Mouse (Mus musculus): ENCODE measurements around the gene Il23a. TPM values are rescaled to one million over a fixed set of nuclear protein-coding genes. Genes with fewer than 3 reads are reported as not detected.
"Not testable (repeated sequence)": the region's sequence is repeated elsewhere in the genome, so short reads cannot be mapped to it uniquely, and the experiment has no call there.

Gene Il23a
- polyA plus RNA-seq, 1 experiment from 2014 or later: 0.26 TPM

DNA sequence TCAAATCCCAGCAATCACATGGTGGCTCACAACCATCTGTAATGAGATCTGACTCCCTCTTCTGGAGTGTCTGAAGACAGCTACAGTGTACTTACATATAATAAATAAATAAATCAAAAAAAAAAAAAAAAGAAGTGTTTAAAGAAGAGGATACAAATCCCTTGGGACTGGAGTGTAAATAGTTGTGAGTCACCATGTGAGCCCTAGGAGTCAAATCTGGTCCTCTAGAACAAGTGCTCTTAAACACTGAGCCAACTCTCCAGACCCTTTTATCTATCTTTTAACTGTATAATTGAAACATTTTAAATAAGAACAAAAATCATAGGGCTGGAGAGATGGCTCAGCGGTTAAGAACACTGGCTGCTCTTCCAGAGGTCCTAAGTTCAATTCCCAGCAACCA, 23.2 kb downstream of the Il23a start:
- WGBS: 96% methylated on average over 1 of the region's 1 CpGs
- not testable (repeated sequence) for ATAC-seq (ENCODE audit: low FRiP score, low read depth); H3K9me3 ChIP-seq

DNA sequence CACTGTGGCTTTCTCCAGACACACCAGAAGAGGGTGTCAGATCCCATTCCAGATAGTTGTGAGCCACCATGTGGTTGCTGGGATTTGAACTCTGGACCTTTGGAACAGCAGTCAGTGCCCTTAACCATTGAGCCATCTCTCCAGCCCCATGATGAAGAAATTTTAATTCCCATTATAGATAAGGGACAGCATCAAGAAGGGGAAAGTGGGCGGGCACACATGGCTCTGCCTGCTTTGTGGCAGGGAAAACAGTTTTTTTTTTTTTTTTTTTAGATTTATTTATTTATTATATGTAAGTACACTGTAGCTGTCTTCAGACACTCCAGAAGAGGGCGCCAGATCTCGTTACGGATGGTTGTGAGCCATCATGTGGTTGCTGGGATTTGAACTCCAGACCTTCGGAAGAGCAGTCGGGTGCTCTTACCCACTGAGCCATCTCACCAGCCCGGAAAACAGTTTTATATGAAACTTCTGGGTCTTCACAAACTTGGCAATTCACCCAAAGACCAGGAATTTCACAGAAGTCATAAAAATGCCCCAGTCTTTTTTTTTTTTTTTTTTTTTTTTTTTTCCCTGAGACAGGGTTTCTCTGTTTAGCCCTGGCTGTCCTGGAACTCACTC, 25.6 kb downstream of the Il23a start:
- not testable (repeated sequence) for H3K4me2 ChIP-seq; H3K36me3 ChIP-seq; H3K9ac ChIP-seq; H3K4me1 ChIP-seq (replicated peaks); H3K27me3 ChIP-seq; H3K9me3 ChIP-seq; H3K4me3 ChIP-seq; ATAC-seq (ENCODE audit: low FRiP score, low read depth); H3K27ac ChIP-seq (replicated peaks)
- 85% methylated on average over 7 of the region's 7 CpGs for WGBS

More for the DNA sequence above, 23.2 kb downstream of the Il23a start:
- H3K27me3 ChIP-seq; H3K4me1 ChIP-seq (replicated peaks); H3K4me3 ChIP-seq; H3K4me2 ChIP-seq; H3K9ac ChIP-seq; H3K27ac ChIP-seq (replicated peaks): not testable (repeated sequence)
- peaks cover 16% of the 10 kb centered on the region for H3K36me3 ChIP-seq

DNA sequence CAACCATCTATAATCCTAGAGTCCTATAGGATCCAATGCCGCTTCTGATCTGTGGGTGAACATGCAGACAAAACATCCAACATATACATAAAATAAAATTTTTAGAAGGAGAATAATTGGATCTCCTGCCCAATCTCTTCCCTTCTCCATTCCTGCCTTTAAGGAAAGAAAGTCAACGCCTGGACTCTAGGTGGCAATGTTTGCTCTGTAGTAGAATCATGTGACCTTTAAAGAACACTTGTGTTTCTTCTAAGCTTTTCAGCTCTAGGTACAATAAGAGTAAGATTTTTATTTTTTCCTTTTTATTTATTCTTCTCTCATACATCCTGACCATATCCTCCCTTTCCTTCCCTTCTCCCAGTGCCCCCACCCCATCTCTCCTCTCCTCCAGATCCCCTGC, 26.7 kb downstream of the Il23a start:
- WGBS: 73% methylated on average over 2 of the region's 2 CpGs

GRCm38 (mm10) chr10:128270866-128271265, 27.7 kb downstream of the Il23a start:
- peak overlapping the region; percentile 93 for H3K4me3 ChIP-seq
- H3K36me3 ChIP-seq: no peaks in the 10 kb centered on the region
- no peaks in the 10 kb centered on the region for H3K9me3 ChIP-seq
- peak overlapping the region; percentile 74 for H3K9ac ChIP-seq
- no peak for ATAC-seq (ENCODE audit: low FRiP score, low read depth)
- peak overlapping the region; percentile 89 for H3K27ac ChIP-seq (replicated peaks)
- H3K4me1 ChIP-seq (replicated peaks): peaks cover 5% of the 10 kb centered on the region; the same call in 1 of the 2 replicates
- WGBS: 44% methylated on average over 7 of the region's 7 CpGs
- H3K4me2 ChIP-seq: peak overlapping the region; percentile 74
- H3K27me3 ChIP-seq: no peaks in the 10 kb centered on the region

More for the DNA sequence above, 26.7 kb downstream of the Il23a start:
- Histone ChIP-seq H3K27me3 (no peaks in the 10 kb centered on the region), H3K4me3 (no peak overlapping the region), H3K4me1 (replicated peaks) (peaks cover 5% of the 10 kb centered on the region; the same call in 1 of the 2 replicates), H3K9me3 (no peaks in the 10 kb centered on the region), H3K27ac (replicated peaks) (no peak overlapping the region), H3K9ac (no peak overlapping the region), H3K36me3 (peaks cover 3% of the 10 kb centered on the region; the same call in 1 of the 2 replicates), H3K4me2 (no peak overlapping the region)
- ATAC-seq (ENCODE audit: low FRiP score, low read depth): no peak

GRCm38 (mm10) chr10:128270287-128270841, 28.2 kb downstream of the Il23a start, which contains the start of gene Stat2:
TSS of gene Stat2 (plus strand) at chr10:128270559.
- peaks cover 5% of the 10 kb centered on the region; the same call in 1 of the 2 replicates for H3K4me1 ChIP-seq (replicated peaks)
- H3K27me3 ChIP-seq: no peaks in the 10 kb centered on the region
- peak within 1 kb of the TSS; percentile 74 for H3K9ac ChIP-seq
- WGBS: under 1% methylated on average over 43 of the region's 43 CpGs
- peak; percentile 99 for ATAC-seq (ENCODE audit: low FRiP score, low read depth)
- H3K4me2 ChIP-seq: peak within 1 kb of the TSS; percentile 74
- H3K27ac ChIP-seq (replicated peaks): peak within 1 kb of the TSS; percentile 89
- H3K36me3 ChIP-seq: no peaks in the 10 kb centered on the region
- no peaks in the 10 kb centered on the region for H3K9me3 ChIP-seq
- H3K4me3 ChIP-seq: peak within 1 kb of the TSS; percentile 93

- 89% methylated on average over 16 of the region's 16 CpGs for WGBS
- Histone ChIP-seq H3K4me3 (no peak overlapping the region), H3K4me1 (replicated peaks) (peaks cover 5% of the 10 kb centered on the region; the same call in 1 of the 2 replicates), H3K9ac (no peak overlapping the region), H3K9me3 (no peaks in the 10 kb centered on the region), H3K36me3 (no peaks in the 10 kb centered on the region), H3K27me3 (no peaks in the 10 kb centered on the region), H3K27ac (replicated peaks) (0 out of 2 replicates have a peak overlapping the region, but pooled peaks have one; percentile 81), H3K4me2 (0 out of 2 replicates have a peak overlapping the region, but pooled peaks have one; percentile 74)
- ATAC-seq (ENCODE audit: low FRiP score, low read depth): no peak
Observed at GRCm38 (mm10) chr10:128269206-128269910, 29.2 kb downstream of the Il23a start.

GRCm38 (mm10) chr10:128268371-128268770, 30.2 kb downstream of the Il23a start, which contains the start of gene Apof:
TSS of gene Apof (plus strand) at chr10:128268671.
- Histone ChIP-seq H3K4me1 (replicated peaks) (peaks cover 5% of the 10 kb centered on the region; the same call in 1 of the 2 replicates), H3K27me3 (no peaks in the 10 kb centered on the region), H3K9me3 (no peaks in the 10 kb centered on the region), H3K27ac (replicated peaks) (no peak within 1 kb of the TSS), H3K4me3 (no peak within 1 kb of the TSS), H3K36me3 (no peaks in the 10 kb centered on the region), H3K4me2 (no peak within 1 kb of the TSS), H3K9ac (no peak within 1 kb of the TSS)
- ATAC-seq (ENCODE audit: low FRiP score, low read depth): no peak
- 87% methylated on average over 6 of the region's 6 CpGs for WGBS

DNA sequence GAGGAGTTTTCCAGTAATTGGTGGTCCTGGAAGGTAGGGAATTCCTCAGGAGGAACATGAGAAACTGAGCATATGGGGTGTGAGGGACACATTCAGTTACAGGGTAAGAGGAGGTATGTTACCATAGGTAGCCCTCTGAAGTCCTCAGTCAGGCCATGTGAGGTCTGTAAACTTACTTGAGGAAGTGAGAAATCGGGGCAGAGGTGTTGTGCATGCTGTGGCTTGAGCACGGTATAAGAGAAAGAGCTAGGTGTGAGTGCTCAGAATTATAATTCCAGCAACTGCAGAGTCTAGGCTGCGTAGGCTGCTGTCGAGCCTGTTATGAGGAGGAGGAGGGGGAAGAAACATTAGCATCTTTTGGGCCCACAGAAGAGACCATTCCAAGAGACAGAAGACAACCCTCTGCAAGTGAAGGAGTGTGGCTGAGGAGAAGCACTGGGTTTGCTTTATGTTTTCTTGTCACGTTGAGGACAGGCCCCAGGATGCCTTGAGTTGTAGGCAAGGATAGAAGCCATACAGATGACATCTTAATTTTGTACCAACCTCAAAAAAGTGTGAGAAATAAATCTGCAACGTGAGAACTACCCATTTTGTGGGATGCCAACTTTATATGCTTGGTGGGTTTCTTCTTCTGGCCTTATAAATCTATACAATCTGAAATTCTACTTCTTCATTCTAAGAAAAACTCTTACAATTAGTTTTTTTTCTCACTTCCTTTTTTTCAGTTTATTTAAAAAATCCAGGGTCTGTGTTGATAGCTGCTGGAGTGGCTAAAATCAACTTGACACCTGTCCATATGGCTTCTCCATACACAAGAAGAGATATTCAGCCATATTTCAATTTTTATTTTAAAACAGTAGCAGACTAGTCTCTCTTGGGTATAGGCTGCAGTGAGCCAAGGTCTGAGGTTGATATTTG, 34.9 kb downstream of the Il23a start:
- no peak overlapping the region for H3K4me2 ChIP-seq
- H3K27me3 ChIP-seq: no peaks in the 10 kb centered on the region
- H3K27ac ChIP-seq (replicated peaks): no peak overlapping the region
- H3K4me3 ChIP-seq: no peak overlapping the region
- no peaks in the 10 kb centered on the region for H3K9me3 ChIP-seq
- no peak overlapping the region for H3K9ac ChIP-seq
- no peak for ATAC-seq (ENCODE audit: low FRiP score, low read depth)
- 76% methylated on average over 6 of the region's 6 CpGs for WGBS
- H3K4me1 ChIP-seq (replicated peaks): no peaks in the 10 kb centered on the region
- no peaks in the 10 kb centered on the region for H3K36me3 ChIP-seq

DNA sequence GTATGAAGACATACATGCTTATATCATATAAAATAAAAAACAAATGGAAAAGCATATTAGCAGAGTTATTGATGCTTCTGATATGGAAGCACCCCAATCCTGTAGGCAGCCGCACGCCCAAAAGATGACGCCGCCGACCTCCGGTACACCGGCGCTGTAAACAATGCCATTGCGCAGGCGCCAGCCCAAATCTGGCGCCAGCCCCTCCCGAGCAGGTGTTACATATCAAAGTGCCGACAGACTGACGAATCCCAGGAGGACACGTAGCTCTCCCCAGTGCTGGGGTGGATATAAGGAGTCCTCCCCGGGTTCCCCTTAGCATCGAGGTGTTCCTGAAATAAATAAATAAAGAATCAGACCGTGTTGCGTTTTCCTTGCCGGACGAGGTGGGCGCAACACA, 36.3 kb downstream of the Il23a start:
- no peak overlapping the region for H3K4me3 ChIP-seq
- H3K27ac ChIP-seq (replicated peaks): no peak overlapping the region
- H3K27me3 ChIP-seq: no peaks in the 10 kb centered on the region
- no peaks in the 10 kb centered on the region for H3K4me1 ChIP-seq (replicated peaks)
- no peak overlapping the region for H3K4me2 ChIP-seq
- H3K9me3 ChIP-seq: no peaks in the 10 kb centered on the region
- H3K36me3 ChIP-seq: no peaks in the 10 kb centered on the region
- no peak overlapping the region for H3K9ac ChIP-seq
- ATAC-seq (ENCODE audit: low FRiP score, low read depth): no peak
- WGBS: 78% methylated on average over 22 of the region's 22 CpGs

DNA sequence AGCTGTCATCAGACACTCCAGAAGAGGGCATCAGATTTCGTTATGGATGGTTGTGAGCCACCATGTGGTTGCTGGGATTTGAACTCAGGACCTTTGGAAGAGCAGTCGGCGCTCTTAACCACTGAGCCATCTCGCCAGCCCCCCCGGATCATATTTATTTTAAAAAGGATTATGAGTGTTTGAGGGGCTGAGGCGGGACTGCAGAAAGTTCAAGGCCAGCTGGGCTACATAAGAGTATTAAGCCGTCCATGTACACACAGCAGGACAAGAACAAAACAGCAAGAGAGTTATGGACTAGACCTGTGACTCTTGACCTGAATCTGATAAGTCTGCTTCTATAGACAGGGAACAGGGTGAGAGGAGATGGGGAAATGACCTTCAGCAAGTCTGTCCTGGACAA, 38.2 kb downstream of the Il23a start:
- not testable (repeated sequence) for H3K4me2 ChIP-seq; H3K4me1 ChIP-seq (replicated peaks); H3K9me3 ChIP-seq; H3K27ac ChIP-seq (replicated peaks); H3K4me3 ChIP-seq; H3K9ac ChIP-seq; H3K36me3 ChIP-seq; ATAC-seq (ENCODE audit: low FRiP score, low read depth); H3K27me3 ChIP-seq
- WGBS: 95% methylated on average over 7 of the region's 7 CpGs

DNA sequence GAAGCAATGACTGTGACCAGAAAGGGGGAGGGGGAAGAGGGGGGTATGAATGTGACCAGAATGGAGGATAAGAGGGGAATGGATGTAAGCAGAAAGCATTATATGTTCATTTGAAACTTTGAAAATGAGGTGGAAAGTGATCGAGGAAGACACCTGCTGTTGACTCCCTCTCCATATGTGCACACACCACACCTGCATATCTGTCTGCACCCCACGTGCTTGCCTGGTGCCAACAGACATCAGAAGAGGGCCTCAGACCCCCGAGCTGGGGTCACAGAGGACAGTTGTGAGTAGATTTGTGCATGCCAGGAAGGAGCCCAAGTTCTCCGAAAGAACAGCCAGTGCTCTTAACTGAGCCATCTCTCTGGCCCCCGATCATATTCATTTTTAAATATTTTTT, 38.6 kb downstream of the Il23a start:
- Histone ChIP-seq H3K4me2 (no peak overlapping the region), H3K27ac (replicated peaks) (no peak overlapping the region), H3K9ac (no peak overlapping the region), H3K9me3 (no peaks in the 10 kb centered on the region), H3K36me3 (no peaks in the 10 kb centered on the region), H3K4me1 (replicated peaks) (no peaks in the 10 kb centered on the region), H3K27me3 (no peaks in the 10 kb centered on the region), H3K4me3 (no peak overlapping the region)
- WGBS: 89% methylated on average over 5 of the region's 5 CpGs
- ATAC-seq (ENCODE audit: low FRiP score, low read depth): no peak

All from hindbrain, embryonic 15.5 days (tissue).